Mouse (Mus musculus): ENCODE data around the gene Sox12.
A peak's percentile ranks its signal among the peaks of the same experiment; 100 is the strongest.
"Not testable (repeated sequence)": the region's sequence is repeated elsewhere in the genome, so short reads cannot be mapped to it uniquely, and the experiment has no call there.

Sox12 gene

GRCm38 (mm10) chr2:152397680-152398435 lies at the start of gene Sox12:
Gene Sox12 (minus strand): TSS chr2:152398063.
- DNase-seq, result peak; percentile 98 to 99

- DNase-seq, result no peak
These were observed 49.6 kb upstream of the Sox12 start for GRCm38 (mm10) chr2:152447461-152447860.

DNA sequence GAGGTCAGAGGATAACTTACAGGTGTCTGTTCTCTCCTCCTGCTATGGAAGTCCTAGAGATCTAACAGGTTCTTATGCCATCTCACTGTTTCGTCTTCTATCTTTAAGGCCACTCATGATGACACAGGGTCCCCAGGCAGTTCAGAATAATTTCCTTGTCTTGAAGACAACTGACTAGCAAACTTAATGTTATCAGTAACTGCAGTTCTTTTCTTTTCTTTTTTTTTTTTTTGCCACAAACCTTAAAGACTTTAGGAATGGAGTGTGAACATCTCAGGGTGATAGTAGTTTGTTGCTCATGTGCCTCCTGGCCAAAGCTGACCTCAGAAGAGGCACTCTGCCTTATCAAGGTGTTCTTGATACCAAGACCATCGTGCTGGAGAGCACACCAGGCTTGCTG lies 48.8 kb upstream of the Sox12 start:
- DNase-seq, result no peak

DNA sequence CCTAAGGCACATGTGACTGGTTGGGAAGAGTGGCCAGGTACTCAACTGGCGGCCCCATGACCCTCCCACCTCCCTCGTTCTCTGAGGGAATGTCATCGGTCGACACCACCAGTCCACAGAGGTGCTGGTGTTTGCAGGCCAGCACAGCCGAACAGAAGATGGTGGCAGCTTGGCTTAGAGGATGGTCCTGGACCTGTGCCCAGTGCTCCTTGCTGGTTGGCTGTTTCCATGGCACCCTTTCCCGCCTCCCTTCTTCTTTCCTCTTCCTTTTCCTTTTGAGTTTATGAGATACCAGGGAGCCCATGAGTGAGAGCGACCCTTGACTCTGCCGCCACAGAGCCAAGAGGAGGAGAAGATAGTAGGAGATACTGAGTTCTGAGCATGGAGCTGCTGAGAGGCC lies 45.4 kb upstream of the Sox12 start:
- peak; percentile 53 to 73 for DNase-seq

DNA sequence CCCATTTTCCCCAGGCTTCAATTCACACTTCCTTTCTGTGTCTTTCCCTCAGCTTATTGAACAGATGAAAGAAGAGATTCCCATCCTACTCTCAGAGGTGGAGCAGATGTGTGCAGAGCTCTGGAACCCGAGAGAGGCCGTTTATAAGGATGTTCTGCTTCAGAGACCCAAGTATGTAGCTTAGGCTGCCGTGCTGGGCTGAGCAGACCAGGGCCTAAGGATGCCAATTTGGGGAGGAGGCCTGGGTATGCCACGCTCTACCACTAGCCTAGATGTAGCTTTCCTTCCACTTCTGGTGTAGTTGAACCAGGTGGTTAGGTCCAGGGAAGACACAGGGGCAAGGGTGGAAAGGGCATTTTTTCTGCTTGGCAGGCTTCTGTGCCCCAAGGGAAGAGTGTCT lies 44.5 kb upstream of the Sox12 start:
- no peak for DNase-seq

- peak in 1 of 2 experiments; percentile 30 for DNase-seq
These were observed 42.0 kb upstream of the Sox12 start for GRCm38 (mm10) chr2:152439833-152440232.

- DNase-seq, result no peak
These were observed 41.1 kb upstream of the Sox12 start for GRCm38 (mm10) chr2:152438963-152439362.

- peak; percentile 92 to 94 for DNase-seq
These were observed 39.4 kb upstream of the Sox12 start for GRCm38 (mm10) chr2:152436983-152437860.

GRCm38 (mm10) chr2:152436405-152436901 lies 38.6 kb upstream of the Sox12 start:
- no peak for DNase-seq

- not testable (repeated sequence) for DNase-seq
These were observed 30.6 kb upstream of the Sox12 start for GRCm38 (mm10) chr2:152428481-152428880.

DNA sequence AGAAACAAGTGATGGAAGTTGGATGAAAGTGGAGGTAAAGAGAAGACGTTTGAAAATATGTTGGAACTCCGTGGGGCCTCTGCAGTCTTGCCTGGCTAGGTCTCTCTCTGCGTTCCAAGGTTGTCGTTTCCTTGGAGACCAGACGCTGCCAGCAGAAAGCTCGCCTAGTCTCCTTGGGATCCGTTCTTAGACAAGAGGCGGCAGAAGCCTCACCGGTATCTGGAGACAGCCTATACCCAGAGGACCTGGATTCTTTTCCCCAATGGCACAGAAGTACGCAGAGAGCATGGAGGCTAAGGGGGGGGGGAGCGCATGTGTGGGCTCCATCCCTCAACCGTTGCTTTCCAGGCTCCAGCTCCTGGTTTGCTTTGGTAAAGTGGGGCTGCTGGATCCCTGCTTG lies 29.6 kb upstream of the Sox12 start:
- DNase-seq, result no peak

DNA sequence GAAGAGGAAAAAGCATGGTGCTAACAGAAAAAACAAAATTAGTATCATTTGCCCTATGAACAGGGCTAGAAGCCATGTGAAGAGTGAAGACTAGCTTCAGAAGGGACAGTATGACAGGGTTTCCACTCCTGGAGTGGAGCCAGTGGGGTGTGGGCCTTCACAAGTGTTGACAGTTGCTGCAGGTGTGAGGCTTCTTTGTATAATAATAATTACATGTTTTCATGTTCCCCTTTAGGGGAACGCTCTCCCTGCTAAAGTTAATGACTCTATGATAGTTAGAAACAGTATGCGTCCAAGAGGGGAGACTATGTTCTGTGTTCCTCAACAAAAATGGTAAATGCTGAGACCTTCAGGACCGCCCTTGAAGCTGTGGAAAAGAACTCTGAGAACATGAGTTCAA lies 17.9 kb upstream of the Sox12 start:
- no peak for DNase-seq

- DNase-seq, result no peak
These were observed 17.4 kb upstream of the Sox12 start, which contains the start of gene 6820408C15Rik for GRCm38 (mm10) chr2:152415287-152415686. Gene 6820408C15Rik (plus strand): TSS chr2:152415587.

DNA sequence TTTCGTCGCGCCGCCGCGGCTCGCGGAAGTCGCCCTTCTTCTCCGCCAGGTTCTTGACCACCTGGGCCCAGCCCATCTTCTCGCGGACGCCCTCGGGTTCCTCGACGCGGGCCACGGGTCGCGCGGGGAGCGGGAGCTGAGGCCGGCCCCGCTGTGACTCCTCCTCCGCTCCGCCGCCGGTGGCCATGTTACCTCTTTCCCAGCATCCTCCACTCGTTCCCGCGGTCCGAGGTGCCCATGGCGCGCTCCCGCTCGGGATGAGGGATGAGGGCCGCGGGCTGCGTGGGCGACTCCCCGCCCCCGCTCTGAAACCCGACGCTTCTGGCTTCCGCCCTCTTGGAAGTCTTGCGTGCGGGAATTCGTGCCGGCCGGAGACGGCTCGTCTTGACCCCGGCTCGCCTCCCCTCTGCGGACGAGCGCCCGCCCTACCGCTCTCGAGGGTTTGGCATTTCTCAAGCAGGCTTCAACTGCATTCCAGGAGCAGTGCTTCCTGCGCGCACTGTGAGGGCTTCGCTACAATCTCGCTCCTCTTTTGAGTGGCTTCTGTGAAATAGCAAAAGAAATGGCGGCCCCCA lies 16.8 kb upstream of the Sox12 start, which contains the start of gene Zcchc3:
Gene Zcchc3, minus strand, starts transcription at position 437 of the 575 bp plus-strand sequence.
- peak; percentile 94 for DNase-seq

- peak; percentile 63 to 66 for DNase-seq
These were observed 16.1 kb upstream of the Sox12 start for GRCm38 (mm10) chr2:152413765-152414584.

DNA sequence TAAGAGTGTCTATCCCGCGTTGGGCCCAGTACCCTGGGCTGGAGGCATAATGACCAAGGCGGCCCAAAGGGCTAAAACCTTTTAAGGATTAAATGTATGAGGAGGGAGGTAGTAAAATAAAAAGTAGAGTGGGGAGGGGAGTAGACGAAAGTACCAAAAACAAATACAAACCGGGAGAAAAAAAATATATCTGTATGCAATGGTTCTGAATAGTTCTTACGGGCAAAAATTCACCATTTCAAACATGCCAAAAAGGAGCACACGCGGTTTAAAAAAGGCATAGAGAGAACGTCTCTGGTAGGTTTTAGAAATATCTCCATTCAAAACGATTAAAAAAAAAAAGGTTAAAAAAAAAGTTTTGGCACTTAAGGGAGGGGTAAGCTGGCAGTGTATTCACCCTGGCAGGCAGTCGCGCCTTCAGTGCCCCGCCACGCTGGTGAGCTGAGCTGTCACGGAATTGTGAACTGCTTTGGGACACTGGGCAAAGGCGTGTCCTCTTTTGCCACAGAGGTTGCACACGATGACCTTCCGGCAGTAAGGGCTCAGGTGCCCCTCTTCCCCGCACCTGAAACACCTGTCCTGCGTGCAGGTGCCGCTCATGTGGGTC lies 15.4 kb upstream of the Sox12 start:
- peak in 1 of 2 experiments; percentile 53 for DNase-seq

- peak in 1 of 2 experiments; percentile 27 for DNase-seq
These were observed 14.8 kb upstream of the Sox12 start for GRCm38 (mm10) chr2:152412526-152413157.

DNA sequence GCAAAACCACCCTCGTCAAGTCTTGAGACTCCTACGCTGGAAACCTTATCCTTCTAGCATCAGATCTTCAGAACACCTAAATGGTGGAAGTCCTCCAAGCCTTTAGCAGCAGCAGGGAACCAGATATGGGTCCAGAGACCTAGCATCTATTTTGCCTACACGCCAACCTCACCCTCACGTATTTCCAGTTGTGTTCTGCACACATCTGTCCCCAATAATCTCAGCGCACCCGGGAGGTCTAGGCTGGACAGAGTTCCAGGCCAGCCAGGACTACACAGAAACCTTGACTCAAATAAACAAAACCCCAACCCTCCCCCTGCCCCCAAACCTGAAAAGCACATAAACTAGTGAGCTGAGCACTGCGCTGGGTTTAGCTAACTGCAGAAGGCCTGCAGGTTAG lies 13.6 kb upstream of the Sox12 start:
- peak in 1 of 2 experiments; percentile 18 for DNase-seq

- peak; percentile 78 to 83 for DNase-seq
These were observed 13.1 kb upstream of the Sox12 start for GRCm38 (mm10) chr2:152410971-152411371.

GRCm38 (mm10) chr2:152409781-152410180 lies 11.9 kb upstream of the Sox12 start:
- no peak for DNase-seq

DNA sequence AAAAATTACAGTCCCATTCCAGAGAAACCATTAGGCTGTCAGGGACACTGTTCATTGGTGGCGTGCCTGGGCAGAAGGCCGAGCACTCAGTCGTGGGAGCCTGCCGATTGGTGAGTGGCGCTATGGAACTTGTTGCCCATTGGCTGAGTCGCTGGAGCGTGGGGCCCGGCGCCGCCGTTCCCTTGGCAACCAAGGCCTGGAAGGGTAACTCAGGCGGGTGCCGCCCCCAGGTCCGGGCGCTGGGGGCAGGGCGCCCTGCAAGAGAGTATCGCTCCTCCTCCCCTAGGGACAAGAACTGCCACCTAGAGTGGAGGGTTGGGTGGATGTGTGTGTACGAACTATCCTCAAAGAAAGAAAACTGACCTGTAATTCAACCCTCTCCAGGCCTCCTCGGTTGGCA lies 8.3 kb upstream of the Sox12 start:
- DNase-seq, result peak; percentile 95 to 97
